ENCODE assay signal across 8 mouse cellular contexts in genomic region chr6:73247452-73247851, GRCm38 (mm10). TPM values are rescaled to one million over a fixed set of nuclear protein-coding genes. Genes with fewer than 3 reads are reported as not detected.
DNase-seq lines count a peak whose midpoint lies in the region; ATAC-seq and TF ChIP-seq lines count a peak whose summit lies in the region.

No protein-coding gene starts in this region.

- no peaks in the 10 kb centered on the region for H3K36me3 ChIP-seq in forebrain, embryonic 15.5 days
- no peaks in the 10 kb centered on the region for H3K36me3 ChIP-seq in midbrain, embryonic 12.5 days

- H3K4me2 ChIP-seq in forebrain, embryonic 15.5 days (replicated peaks), result peak overlapping the region; percentile 61
- H3K4me2 ChIP-seq in midbrain, embryonic 12.5 days (replicated peaks), result peak overlapping the region; percentile 70

- TF ChIP-seq POLR2A in lung, adult 2 months (IDR thresholded peaks at IDR 0.05; ENCODE audit: borderline replicate concordance, extremely low read depth, low read depth, low read length), result no peak

- H3K9ac ChIP-seq in forebrain, embryonic 15.5 days (replicated peaks), result no peak overlapping the region
- no peak overlapping the region for H3K9ac ChIP-seq in midbrain, embryonic 12.5 days (replicated peaks)

- no peaks in the 10 kb centered on the region for H3K9me3 ChIP-seq in forebrain, embryonic 15.5 days
- H3K9me3 ChIP-seq in midbrain, embryonic 12.5 days, result no peaks in the 10 kb centered on the region

- TF ChIP-seq CTCF in lung, adult 2 months (IDR thresholded peaks at IDR 0.05; ENCODE audit: insufficient read depth, low read length), result no peak

- no peaks in the 10 kb centered on the region for H3K27me3 ChIP-seq in forebrain, embryonic 15.5 days
- no peaks in the 10 kb centered on the region for H3K27me3 ChIP-seq in midbrain, embryonic 12.5 days

- ATAC-seq in forebrain, embryonic 15.5 days (replicated peaks), result no peak
- no peak for ATAC-seq in midbrain, embryonic 12.5 days (ENCODE audit: low FRiP score, low read depth)
- no peak; the same call in 1 of the 2 replicates for ATAC-seq in megakaryocyte-erythroid progenitor cell, adult 5-6 weeks (replicated peaks; ENCODE audit: low FRiP score, low TSS enrichment, poor library complexity, severe bottlenecking)

- no peak for DNase-seq in lung, adult 2 months
- no peak for DNase-seq in lung, postnatal 14 days
- peak; percentile 54 for DNase-seq in T-cell, adult 2 months (ENCODE audit: low spot score)
- peak; percentile 36 for DNase-seq in kidney, postnatal 14 days
- no peak for DNase-seq in urinary bladder, postnatal 25 days (ENCODE audit: low spot score)

- H3K27ac ChIP-seq in forebrain, embryonic 15.5 days (replicated peaks), result no peak overlapping the region
- H3K27ac ChIP-seq in midbrain, embryonic 12.5 days (replicated peaks), result no peak overlapping the region

- 42% methylated on average over 4 of the region's 4 CpGs for WGBS in lung, adult 2 months
- 44% methylated on average over 4 of the region's 4 CpGs for WGBS in forebrain, embryonic 15.5 days
- 43% methylated on average over 4 of the region's 4 CpGs for WGBS in midbrain, embryonic 12.5 days

- H3K4me1 ChIP-seq in lung, adult 2 months (ENCODE audit: control insufficient read depth, insufficient read depth, low read length), result peaks cover 10% of the 10 kb centered on the region
- H3K4me1 ChIP-seq in forebrain, embryonic 15.5 days, result peaks cover 22% of the 10 kb centered on the region
- H3K4me1 ChIP-seq in midbrain, embryonic 12.5 days, result peaks cover 13% of the 10 kb centered on the region

- H3K4me3 ChIP-seq in lung, adult 2 months (replicated peaks; ENCODE audit: extremely low read depth, low read depth, low read length), result peak overlapping the region; percentile 12
- H3K4me3 ChIP-seq in forebrain, embryonic 15.5 days, result peak overlapping the region; percentile 92
- H3K4me3 ChIP-seq in midbrain, embryonic 12.5 days, result peak overlapping the region; percentile 93; the same call in 1 of the 2 replicates

RNA-seq across cellular contexts. Expression of gene Suclg1, which starts 0.7 kb away (rescaled TPM):
- polyA plus RNA-seq in lung, adult 2 months (2012; rRNA removed), result 40.4 and 66.9 TPM in 2 replicates
- 132 TPM in 2 replicates for polyA plus RNA-seq in forebrain, embryonic 15.5 days (2015; fragmentation: Nextera tagmentation; extraction: Ambion mirVana)
- polyA plus RNA-seq in midbrain, embryonic 12.5 days (2016; fragmentation: Nextera tagmentation; extraction: Ambion mirVana), result 138 and 144 TPM in 2 replicates
- 99.3 and 99.9 TPM in 2 replicates for total RNA-seq in megakaryocyte-erythroid progenitor cell, adult 5-6 weeks (2014; fragmentation: Nextera tagmentation)
- 151 and 153 TPM in 2 replicates for total RNA-seq in megakaryocyte-erythroid progenitor cell, adult 5-6 weeks (2017)

RNA-seq across cellular contexts. Expression of gene Dnah6, which starts 26.0 kb away (rescaled TPM):
- polyA plus RNA-seq in lung, adult 2 months (2012; rRNA removed), result 2.6 and 3.5 TPM in 2 replicates
- polyA plus RNA-seq in forebrain, embryonic 15.5 days (2015; fragmentation: Nextera tagmentation; extraction: Ambion mirVana), result 0.27 and 0.37 TPM in 2 replicates
- 0.03 and 0.05 TPM in 2 replicates for polyA plus RNA-seq in midbrain, embryonic 12.5 days (2016; fragmentation: Nextera tagmentation; extraction: Ambion mirVana)
- not detected in 2 replicates for total RNA-seq in megakaryocyte-erythroid progenitor cell, adult 5-6 weeks (2014; fragmentation: Nextera tagmentation)
- total RNA-seq in megakaryocyte-erythroid progenitor cell, adult 5-6 weeks (2017), result 0.04 TPM in 1 of 2 replicates, not detected in the other

Comparison
In these comparisons a context has a peak if more than half of its experiments do, and no peak if none do; other contexts are left out.
1. DNase-seq: peak in T-cell, adult 2 months (single experiment) and kidney, postnatal 14 days (single experiment); none in lung, adult 2 months (single experiment), lung, postnatal 14 days (single experiment) and urinary bladder, postnatal 25 days (single experiment).
2. H3K4me3 ChIP-seq: peak in every context shown above with its lines; median percentile 93 in midbrain, embryonic 12.5 days; 92 in forebrain, embryonic 15.5 days; 12 in lung, adult 2 months.